Mouse (Mus musculus): ENCODE results near the gene Upk3b. TPM values are rescaled to one million over a fixed set of nuclear protein-coding genes. Genes with fewer than 3 reads are reported as not detected.

The Upk3b gene
- 10 to 100 TPM; 20.0 to 28.8 TPM for total RNA-seq (2021)

GRCm38 (mm10) chr5:136038258-136039214, at the start of gene Upk3b:
Gene Upk3b (plus strand): TSS chr5:136038496.
- intact Hi-C loops (cut with DNase I): no loop called here
- no peak for DNase-seq (ENCODE audit: low spot score)

- DNase-seq (ENCODE audit: low spot score): no peak
- intact Hi-C loops (cut with DNase I): no loop called here
Observed at GRCm38 (mm10) chr5:135990601-135991000, 47.7 kb upstream of the Upk3b start.

GRCm38 (mm10) chr5:135993381-135993965, 44.8 kb upstream of the Upk3b start:
- intact Hi-C loops (cut with DNase I): no loop called here

GRCm38 (mm10) chr5:135994335-135994724, 44.0 kb upstream of the Upk3b start:
- intact Hi-C loops (cut with DNase I): no loop called here
- no peak for DNase-seq (ENCODE audit: low spot score)

More at GRCm38 (mm10) chr5:135993381-135993965, 44.8 kb upstream of the Upk3b start:
- DNase-seq (ENCODE audit: low spot score): no peak

- peak; percentile 80 for DNase-seq (ENCODE audit: low spot score)
- intact Hi-C loops (cut with DNase I): no loop called here
Observed at GRCm38 (mm10) chr5:135994725-135995687, 43.3 kb upstream of the Upk3b start, which contains the start of gene Dtx2. Gene Dtx2 (plus strand): TSS chr5:135994800.

GRCm38 (mm10) chr5:135996162-135996561, 42.1 kb upstream of the Upk3b start:
- intact Hi-C loops (cut with DNase I): no loop called here
- no peak for DNase-seq (ENCODE audit: low spot score)

- intact Hi-C loops (cut with DNase I): no loop called here
- DNase-seq (ENCODE audit: low spot score): no peak
Observed at GRCm38 (mm10) chr5:136001222-136001621, 37.1 kb upstream of the Upk3b start.

GRCm38 (mm10) chr5:136002325-136002724, 36.0 kb upstream of the Upk3b start:
- intact Hi-C loops (cut with DNase I): no loop called here
- no peak for DNase-seq (ENCODE audit: low spot score)

GRCm38 (mm10) chr5:136002751-136003151, 35.5 kb upstream of the Upk3b start:
- no peak for DNase-seq (ENCODE audit: low spot score)
- intact Hi-C loops (cut with DNase I): no loop called here

- intact Hi-C loops (cut with DNase I): no loop called here
- no peak for DNase-seq (ENCODE audit: low spot score)
Observed at GRCm38 (mm10) chr5:136004537-136004936, 33.8 kb upstream of the Upk3b start.

GRCm38 (mm10) chr5:136007745-136008144, 30.6 kb upstream of the Upk3b start:
- DNase-seq (ENCODE audit: low spot score): no peak
- intact Hi-C loops (cut with DNase I): no loop called here

- intact Hi-C loops (cut with DNase I): no loop called here
- DNase-seq (ENCODE audit: low spot score): no peak
Observed at GRCm38 (mm10) chr5:136014877-136015276, 23.4 kb upstream of the Upk3b start.

- intact Hi-C loops (cut with DNase I): no loop called here
- DNase-seq (ENCODE audit: low spot score): no peak
Observed at GRCm38 (mm10) chr5:136015586-136015985, 22.7 kb upstream of the Upk3b start.

GRCm38 (mm10) chr5:136016014-136016876, 22.1 kb upstream of the Upk3b start:
- DNase-seq (ENCODE audit: low spot score): no peak
- intact Hi-C loops (cut with DNase I): no loop called here

GRCm38 (mm10) chr5:136017262-136017661, 21.0 kb upstream of the Upk3b start:
- intact Hi-C loops (cut with DNase I): no loop called here
- no peak for DNase-seq (ENCODE audit: low spot score)

- DNase-seq (ENCODE audit: low spot score): no peak
- intact Hi-C loops (cut with DNase I): no loop called here
Observed at GRCm38 (mm10) chr5:136018726-136019125, 19.6 kb upstream of the Upk3b start.

- DNase-seq (ENCODE audit: low spot score): no peak
- intact Hi-C loops (cut with DNase I): no loop called here
Observed at GRCm38 (mm10) chr5:136019907-136020306, 18.4 kb upstream of the Upk3b start.

GRCm38 (mm10) chr5:136025712-136026111, 12.6 kb upstream of the Upk3b start:
- intact Hi-C loops (cut with DNase I): loop anchor here (5.0 kb wide), 1 partner anchor 43 kb away; the partner anchor contains the start of gene Zp3
- no peak for DNase-seq (ENCODE audit: low spot score)

GRCm38 (mm10) chr5:136026859-136027258, 11.4 kb upstream of the Upk3b start:
- intact Hi-C loops (cut with DNase I): loop anchor here (5.0 kb wide), 1 partner anchor 45 kb away; the partner anchor contains the start of gene Zp3
- DNase-seq (ENCODE audit: low spot score): no peak

Data from heart, postnatal 25 days (tissue).